Mouse (Mus musculus) ZHBTc4 (cell line): Measurements from ENCODE around the gene Pxk.

Experiments used
- DNase-seq: peaks from one replicate; pipeline ENCODE4 v3.0.0-alpha.2; 2011; ENCODE audit warnings: low read depth, low spot score

Pxk gene

GRCm38 (mm10) chr14:8192727-8193126 is 94.7 kb downstream of the Pxk start:
- DNase-seq = no peak

GRCm38 (mm10) chr14:8200769-8201168 is 102.8 kb downstream of the Pxk start:
- DNase-seq = no peak

- DNase-seq = peak; percentile 66
Measured at GRCm38 (mm10) chr14:8201715-8202114, 103.7 kb downstream of the Pxk start.

- DNase-seq = peak; percentile 18
Measured at GRCm38 (mm10) chr14:8206179-8206910, 108.3 kb downstream of the Pxk start.

GRCm38 (mm10) chr14:8207105-8207504 is 109.1 kb downstream of the Pxk start:
- DNase-seq = peak; percentile 83

GRCm38 (mm10) chr14:8207543-8207942 is 109.5 kb downstream of the Pxk start:
- no peak for DNase-seq

GRCm38 (mm10) chr14:8208876-8209275 is 110.9 kb downstream of the Pxk start:
- DNase-seq = no peak

GRCm38 (mm10) chr14:8209896-8210295 is 111.9 kb downstream of the Pxk start:
- DNase-seq = no peak

GRCm38 (mm10) chr14:8212996-8213395 is 115.0 kb downstream of the Pxk start:
- DNase-seq = no peak

GRCm38 (mm10) chr14:8213803-8214224 is 115.8 kb downstream of the Pxk start, which contains the start of gene Kctd6:
Gene Kctd6, plus strand, starts transcription at chr14:8214140.
- DNase-seq = peak; percentile 98
